Mouse (Mus musculus) olfactory bulb, adult 2 months (tissue): ENCODE results near the gene Usp49.

Experiments
- CTCF ChIP-seq: fragments of 200-500 bp; IDR thresholded peaks from 2 replicates; pipeline ENCODE4 v1.5.1; 2012; ENCODE audit warnings: low read depth, mild to moderate bottlenecking, low read length, moderate library complexity; ENCODE audit not compliant: insufficient read depth
- POLR2A ChIP-seq: fragments of 200-500 bp; IDR thresholded peaks from 2 replicates; pipeline ENCODE4 v1.6.1; 2012; ENCODE audit warnings: mild to moderate bottlenecking, low read depth, low read length, moderate library complexity; ENCODE audit not compliant: insufficient read depth

DNA sequence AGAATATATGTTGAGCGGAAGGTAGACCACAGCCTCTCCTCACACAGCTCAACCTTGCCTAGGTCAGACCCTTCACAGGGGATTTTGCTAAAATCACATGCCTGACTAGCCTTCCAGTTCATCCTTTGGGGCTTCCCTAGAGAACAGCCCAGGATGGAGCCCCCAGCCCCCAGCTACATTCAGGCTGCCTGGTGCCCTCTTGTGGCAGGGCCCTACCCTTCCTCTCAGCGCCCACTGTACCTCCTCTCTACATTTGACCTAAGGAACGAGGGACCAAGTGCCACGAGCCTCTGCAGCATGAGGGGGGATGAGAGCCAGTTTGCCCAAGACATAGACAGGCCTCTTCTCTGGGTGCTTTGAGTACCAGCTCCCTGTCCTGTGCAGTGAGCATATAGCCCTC is 74.2 kb downstream of the Usp49 start:
- TF ChIP-seq CTCF (no peak), POLR2A (no peak)
